Mouse (Mus musculus) brain, embryonic 14.5 days (tissue): Measurements from ENCODE around the gene Gucy2e.

Experiments
- CTCF ChIP-seq: fragments of 200-500 bp; IDR thresholded peaks from 2 replicates; pipeline ENCODE4 v1.5.1; 2012; ENCODE audit warnings: inconsistent platforms, mild to moderate bottlenecking, moderate library complexity, borderline replicate concordance; ENCODE audit not compliant: insufficient read depth, insufficient read length; ENCODE audit errors: extremely low read depth
- POLR2A ChIP-seq: fragments of 200-500 bp; IDR thresholded peaks from 2 replicates; pipeline ENCODE4 v1.6.1; 2012; ENCODE audit warnings: mild to moderate bottlenecking, inconsistent platforms, borderline replicate concordance; ENCODE audit not compliant: poor library complexity, insufficient read depth, insufficient read length, severe bottlenecking; ENCODE audit errors: extremely low read depth

- TF ChIP-seq POLR2A: no peak
- TF ChIP-seq CTCF: no peak
Observed at GRCm38 (mm10) chr11:69260111-69260510, 23.3 kb upstream of the Gucy2e start.
